Mouse (Mus musculus) intestine, postnatal 0 days (tissue): ENCODE measurements around the gene Gnai1. TPM values are rescaled to one million over a fixed set of nuclear protein-coding genes. Genes with fewer than 3 reads are reported as not detected.

Experiments used
- ATAC-seq: fragments of 200-750 bp; cut with Nextera tagmentation; 2 replicates; pipeline ENCODE4 v1.8.0; 2017; ENCODE audit warnings: mild to moderate bottlenecking, moderate TSS enrichment, moderate library complexity
- H3K27ac ChIP-seq: fragments of 300-500 bp; sonication (generic); 2 replicates; pipeline ENCODE4 v1.5.1; 2014; ENCODE audit warnings: mild to moderate bottlenecking, low read depth, low read length, moderate library complexity
- H3K27me3 ChIP-seq: fragments of 300-500 bp; sonication (generic); replicated peaks from 2 replicates; pipeline ENCODE4 v1.6.1; 2014; ENCODE audit warnings: low read length, mixed read lengths; ENCODE audit not compliant: control insufficient read depth, insufficient read depth
- H3K36me3 ChIP-seq: fragments of 300-500 bp; sonication (generic); 2 replicates; pipeline ENCODE4 v1.6.1; 2014; ENCODE audit warnings: mild to moderate bottlenecking, moderate library complexity; ENCODE audit not compliant: control insufficient read depth, insufficient read depth
- H3K4me1 ChIP-seq: fragments of 300-500 bp; sonication (generic); replicated peaks from 2 replicates; pipeline ENCODE4 v1.6.1; 2014; ENCODE audit warnings: antibody characterized with exemption, low read length, mixed read lengths; ENCODE audit not compliant: control insufficient read depth, insufficient read depth
- H3K4me2 ChIP-seq: fragments of 300-500 bp; sonication (generic); replicated peaks from 2 replicates; pipeline ENCODE4 v1.6.1; 2014; ENCODE audit warnings: low read depth, mild to moderate bottlenecking, moderate library complexity
- H3K4me3 ChIP-seq: fragments of 300-500 bp; sonication (generic); 2 replicates; pipeline ENCODE4 v1.5.1; 2014; ENCODE audit warnings: low read depth, low read length
- H3K9ac ChIP-seq: fragments of 300-500 bp; sonication (generic); 2 replicates; pipeline ENCODE4 v1.6.1; 2014; ENCODE audit warnings: mild to moderate bottlenecking, low read depth, low read length
- H3K9me3 ChIP-seq: fragments of 300-500 bp; sonication (generic); 2 replicates; pipeline ENCODE4 v1.6.1; 2016; ENCODE audit warnings: mixed run types; ENCODE audit not compliant: control insufficient read depth
- CTCF ChIP-seq: sonication (generic); IDR thresholded peaks from 2 replicates; pipeline ENCODE4 v1.5.1; 2016; ENCODE audit warnings: low read depth, mild to moderate bottlenecking, control low read depth, antibody characterized with exemption, moderate library complexity
- WGBS: fragments of 180-500 bp; shearing (Covaris S2); extraction: QIAGEN DNeasy Blood & Tissue Kit; methylation state at CpG from one replicate; pipeline ENCODE4 v1.1.7; 2014; 5-methylcytosine and 5-hydroxymethylcytosine counted together
- polyA plus RNA-seq: library from polyadenylated mRNA; unstranded; fragments of >200 nt; fragmentation: Nextera tagmentation; extraction: Ambion mirVana; gene quantifications from 2 replicates; pipeline ENCODE4 v1.2.1, GENCODE M21; 2015

The Gnai1 gene
- polyA plus RNA-seq, 1 experiment from 2014 or later = 9.2 TPM

- no peaks in the 10 kb centered on the region for H3K9me3 ChIP-seq
- H3K9ac ChIP-seq = no peak overlapping the region
- no peaks in the 10 kb centered on the region for H3K4me1 ChIP-seq
- no peaks in the 10 kb centered on the region for H3K27me3 ChIP-seq
- ATAC-seq = no peak
- 72% methylated on average over 2 of the region's 2 CpGs for WGBS
- H3K36me3 ChIP-seq = no peaks in the 10 kb centered on the region
- no peak overlapping the region for H3K4me3 ChIP-seq
- no peak for TF ChIP-seq CTCF
- H3K27ac ChIP-seq = no peak overlapping the region
- no peak overlapping the region for H3K4me2 ChIP-seq
These were observed 141.9 kb downstream of the Gnai1 start for GRCm38 (mm10) chr5:18218292-18218691.

DNA sequence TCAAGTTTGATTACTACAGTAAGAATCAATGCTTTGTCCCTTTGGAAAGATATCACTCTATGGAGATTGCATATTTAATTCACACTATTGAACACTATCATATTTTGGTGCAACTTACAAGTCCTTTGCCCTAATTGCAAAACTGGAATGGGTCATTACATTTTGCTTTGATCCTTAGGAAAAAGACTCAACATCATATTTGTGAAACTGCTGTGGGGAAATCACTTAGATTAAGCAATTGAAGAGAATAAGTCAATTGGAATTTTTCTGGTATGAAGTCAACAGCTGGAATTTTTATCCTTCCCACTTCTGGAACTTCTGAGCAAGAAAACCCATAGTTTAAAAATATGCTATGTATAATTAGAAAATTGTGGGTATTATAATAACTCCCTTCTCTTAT is 142.3 kb downstream of the Gnai1 start:
- Histone ChIP-seq H3K27me3 (no peaks in the 10 kb centered on the region), H3K36me3 (no peaks in the 10 kb centered on the region), H3K27ac (no peak overlapping the region), H3K4me1 (no peaks in the 10 kb centered on the region), H3K9me3 (no peaks in the 10 kb centered on the region), H3K4me2 (no peak overlapping the region), H3K4me3 (no peak overlapping the region), H3K9ac (no peak overlapping the region)
- no peak for ATAC-seq
- TF ChIP-seq CTCF = no peak
